Mouse (Mus musculus) heart, postnatal 0 days (tissue): Measurements from ENCODE around the gene Ccsap.

ENCODE experiments used
- CTCF ChIP-seq: IDR thresholded peaks from 2 replicates; pipeline ENCODE4 v1.5.1; 2016; ENCODE audit warnings: antibody characterized with exemption, control low read depth, low read depth
- EP300 ChIP-seq: IDR thresholded peaks from 2 replicates; pipeline ENCODE4 v1.6.1; 2016; ENCODE audit warnings: antibody characterized with exemption, low read depth

DNA sequence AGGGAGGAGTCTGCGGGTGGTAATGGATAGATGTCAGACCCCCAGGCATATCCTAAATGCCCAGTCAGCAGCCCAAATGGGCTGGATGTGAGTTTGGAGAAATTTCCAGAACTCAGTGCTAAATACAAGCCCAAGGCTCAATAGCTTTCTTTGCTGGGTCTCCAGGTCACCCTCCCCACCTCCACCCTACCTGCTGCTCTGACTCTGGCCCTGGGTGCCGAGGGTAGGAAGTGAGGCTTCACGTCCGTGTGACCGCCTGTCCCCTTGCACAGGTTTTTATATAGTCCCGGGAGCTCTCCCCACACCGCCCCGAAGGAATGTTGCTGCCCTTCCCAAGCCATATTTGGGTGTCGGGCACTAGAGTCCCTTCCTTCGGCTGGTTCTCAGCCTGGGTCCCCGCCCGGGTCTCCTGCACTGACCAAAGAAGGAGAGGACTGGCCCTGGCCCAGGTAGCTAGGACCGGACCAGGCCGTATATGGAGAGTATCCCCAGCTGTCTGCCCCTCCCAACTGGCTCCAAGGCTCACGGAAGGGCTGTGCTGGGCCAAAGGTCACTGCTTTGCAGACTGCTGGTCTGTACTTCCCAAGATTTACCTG lies 34.6 kb upstream of the Ccsap start, which contains the start of gene Acta1:
- no peak for TF ChIP-seq CTCF
- TF ChIP-seq EP300, result no peak
